Mouse (Mus musculus): Measurements from ENCODE around the gene H2-Oa. TPM values are rescaled to one million over a fixed set of nuclear protein-coding genes. Genes with fewer than 3 reads are reported as not detected.

The H2-Oa gene
- polyA plus RNA-seq, 1 experiment = 228 TPM

DNA sequence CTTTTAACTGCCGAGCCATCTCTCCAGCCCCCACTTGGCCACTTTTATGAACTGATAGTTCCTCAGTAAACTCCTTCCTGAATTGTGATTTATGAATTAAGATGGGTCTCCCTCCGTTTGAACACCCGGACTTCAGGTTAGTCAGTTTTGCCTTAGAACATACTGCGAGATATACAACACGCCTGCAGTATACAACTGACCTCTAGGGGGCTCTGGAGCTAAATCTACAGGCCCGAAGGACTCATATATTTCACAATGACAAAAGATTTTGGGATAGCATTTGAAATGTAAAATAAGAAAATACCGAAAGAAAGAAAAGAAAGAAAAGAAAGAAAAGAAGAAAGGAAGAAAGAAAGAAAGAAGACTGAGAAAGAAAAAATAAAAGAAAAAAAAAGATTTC lies 16.9 kb upstream of the H2-Oa start:
- H3K4me3 ChIP-seq (ENCODE audit: extremely low read depth, insufficient read depth, insufficient read length) = no peak overlapping the region
- peaks cover 2% of the 10 kb centered on the region; the same call in 1 of the 2 replicates for H3K27me3 ChIP-seq (ENCODE audit: control insufficient read depth, insufficient read depth, low read length)
- no peaks in the 10 kb centered on the region for H3K36me3 ChIP-seq (ENCODE audit: control insufficient read depth, insufficient read depth, low read length)
- 24% methylated on average over 7 of the region's 7 CpGs for WGBS
- H3K27ac ChIP-seq (ENCODE audit: insufficient read depth, low read length) = no peak overlapping the region
- peaks cover 13% of the 10 kb centered on the region; the same call in 1 of the 2 replicates for H3K4me1 ChIP-seq (ENCODE audit: control insufficient read depth, insufficient read depth, insufficient read length)
- DNase-seq (ENCODE audit: low read depth in 1 of 2, low spot score in 2 of 2) = peak; percentile 66 to 79
- TF ChIP-seq POLR2A (IDR thresholded peaks at IDR 0.05; ENCODE audit: low read depth, low read length) = no peak
- TF ChIP-seq CTCF (IDR thresholded peaks at IDR 0.05; ENCODE audit: extremely low read depth, insufficient read depth, insufficient read length, insufficient replicate concordance) = peak; percentile 22; the same call in 1 of the 2 replicates

DNA sequence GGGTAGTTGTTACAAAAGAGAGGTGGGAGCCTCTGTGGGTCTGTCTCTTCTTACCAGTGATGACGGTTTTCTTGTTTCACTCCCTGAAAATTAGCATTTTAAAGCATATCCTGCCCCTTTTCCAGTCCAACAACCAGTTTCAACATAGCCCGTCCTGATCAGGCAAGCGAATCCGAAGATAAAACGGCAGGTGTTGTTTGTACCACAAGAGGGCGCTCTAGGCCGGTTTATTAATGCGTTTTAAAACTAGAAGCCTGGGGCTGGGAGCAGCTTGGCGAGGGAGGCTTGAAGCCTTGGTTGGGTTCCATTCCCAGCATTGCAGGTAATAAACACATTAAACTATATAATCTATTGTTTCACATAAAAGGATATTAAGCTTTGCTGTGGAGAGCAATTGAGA lies 14.6 kb upstream of the H2-Oa start:
- Histone ChIP-seq H3K4me3 (ENCODE audit: extremely low read depth, insufficient read depth, insufficient read length) (no peak overlapping the region), H3K4me1 (ENCODE audit: control insufficient read depth, insufficient read depth, insufficient read length) (peaks cover 3% of the 10 kb centered on the region; the same call in 1 of the 2 replicates), H3K36me3 (ENCODE audit: control insufficient read depth, insufficient read depth, low read length) (no peaks in the 10 kb centered on the region), H3K27me3 (ENCODE audit: control insufficient read depth, insufficient read depth, low read length) (peaks cover 2% of the 10 kb centered on the region; the same call in 1 of the 2 replicates), H3K27ac (ENCODE audit: insufficient read depth, low read length) (no peak overlapping the region)
- DNase-seq (ENCODE audit: low read depth in 1 of 2, low spot score in 2 of 2) = peak; percentile 66 to 70
- under 1% methylated on average over 9 of the region's 9 CpGs for WGBS
- TF ChIP-seq POLR2A (IDR thresholded peaks at IDR 0.05; ENCODE audit: low read depth, low read length) (no peak), CTCF (IDR thresholded peaks at IDR 0.05; ENCODE audit: extremely low read depth, insufficient read depth, insufficient read length, insufficient replicate concordance) (peak; percentile 58; the same call in 1 of the 2 replicates)

DNA sequence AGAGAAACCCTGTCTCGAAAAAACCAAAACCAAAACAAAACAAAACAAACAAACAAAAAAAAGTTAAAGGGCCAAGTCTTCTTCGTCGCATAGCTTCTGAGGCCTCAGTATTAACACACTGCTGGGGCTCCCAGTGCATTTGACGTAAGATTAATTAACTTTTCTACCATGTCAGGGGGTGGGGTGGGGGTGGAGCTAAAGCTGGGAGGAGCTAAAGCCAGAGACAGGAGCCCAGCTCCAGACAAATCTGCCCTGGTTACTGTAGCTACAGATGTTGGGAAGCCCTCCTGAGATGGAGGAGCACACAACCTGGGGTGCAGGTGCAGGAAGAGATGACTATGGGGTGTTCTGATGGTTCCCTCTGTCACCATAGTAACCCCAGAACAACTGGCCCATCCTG lies 14.0 kb upstream of the H2-Oa start:
- Histone ChIP-seq H3K27ac (ENCODE audit: insufficient read depth, low read length) (no peak overlapping the region), H3K36me3 (ENCODE audit: control insufficient read depth, insufficient read depth, low read length) (no peaks in the 10 kb centered on the region), H3K4me1 (ENCODE audit: control insufficient read depth, insufficient read depth, insufficient read length) (no peaks in the 10 kb centered on the region; the same call in 1 of the 2 replicates), H3K27me3 (ENCODE audit: control insufficient read depth, insufficient read depth, low read length) (peaks cover 2% of the 10 kb centered on the region; the same call in 1 of the 2 replicates), H3K4me3 (ENCODE audit: extremely low read depth, insufficient read depth, insufficient read length) (no peak overlapping the region)
- 62% methylated on average over 4 of the region's 4 CpGs for WGBS
- DNase-seq (ENCODE audit: low read depth in 1 of 2, low spot score in 2 of 2) = no peak
- TF ChIP-seq CTCF (IDR thresholded peaks at IDR 0.05; ENCODE audit: extremely low read depth, insufficient read depth, insufficient read length, insufficient replicate concordance) (no peak), POLR2A (IDR thresholded peaks at IDR 0.05; ENCODE audit: low read depth, low read length) (no peak)

DNA sequence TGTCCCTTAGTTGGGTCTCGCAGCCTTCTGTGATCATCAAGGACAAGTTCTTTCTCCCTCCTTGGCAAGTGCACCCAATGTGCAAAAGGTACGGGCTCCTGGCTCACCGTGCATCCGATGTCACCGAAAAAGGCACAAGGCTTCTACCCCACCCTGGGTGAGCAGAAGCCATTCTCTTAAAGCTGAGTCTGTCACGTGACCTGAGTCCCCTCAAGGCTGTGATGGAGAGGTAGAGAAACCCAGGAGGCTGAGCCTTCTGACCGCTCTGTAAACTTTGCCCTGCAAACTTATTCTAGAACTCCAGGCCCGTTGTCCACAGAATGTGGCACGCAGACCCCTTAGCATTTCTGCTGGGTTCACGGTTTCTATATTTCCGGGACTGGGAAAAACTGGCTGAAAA lies 13.1 kb upstream of the H2-Oa start:
- Histone ChIP-seq H3K4me3 (ENCODE audit: extremely low read depth, insufficient read depth, insufficient read length) (no peak overlapping the region), H3K36me3 (ENCODE audit: control insufficient read depth, insufficient read depth, low read length) (no peaks in the 10 kb centered on the region), H3K27ac (ENCODE audit: insufficient read depth, low read length) (no peak overlapping the region), H3K27me3 (ENCODE audit: control insufficient read depth, insufficient read depth, low read length) (peaks cover 2% of the 10 kb centered on the region; the same call in 1 of the 2 replicates), H3K4me1 (ENCODE audit: control insufficient read depth, insufficient read depth, insufficient read length) (no peaks in the 10 kb centered on the region; the same call in 1 of the 2 replicates)
- DNase-seq (ENCODE audit: low read depth in 1 of 2, low spot score in 2 of 2) = no peak
- WGBS = 93% methylated on average over 11 of the region's 11 CpGs
- TF ChIP-seq POLR2A (IDR thresholded peaks at IDR 0.05; ENCODE audit: low read depth, low read length) = no peak
- TF ChIP-seq CTCF (IDR thresholded peaks at IDR 0.05; ENCODE audit: extremely low read depth, insufficient read depth, insufficient read length, insufficient replicate concordance) = no peak

DNA sequence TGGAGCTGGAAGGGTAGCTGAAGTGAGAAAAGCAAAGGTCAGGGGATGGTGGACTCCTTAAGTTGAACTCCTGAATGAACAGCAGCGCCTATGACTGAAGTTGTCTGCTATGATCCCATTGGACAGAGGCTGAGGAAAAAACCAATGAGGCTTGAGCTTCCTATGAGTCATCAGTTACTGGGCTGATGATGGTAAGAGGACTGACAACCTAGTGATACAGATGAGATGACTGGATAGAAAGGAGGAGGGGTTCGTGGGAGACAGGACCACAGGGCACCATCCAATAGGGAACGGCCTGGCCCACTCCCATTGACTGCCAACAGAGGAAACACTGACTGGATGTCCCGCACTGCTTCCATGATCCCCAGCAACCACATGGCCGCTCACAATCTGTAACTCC lies 12.5 kb upstream of the H2-Oa start:
- 53% methylated on average over 5 of the region's 5 CpGs for WGBS
- DNase-seq (ENCODE audit: low read depth in 1 of 2, low spot score in 2 of 2) = peak in 1 of 2 experiments; percentile 70
- H3K27ac ChIP-seq (ENCODE audit: insufficient read depth, low read length) = no peak overlapping the region
- no peaks in the 10 kb centered on the region; the same call in 1 of the 2 replicates for H3K4me1 ChIP-seq (ENCODE audit: control insufficient read depth, insufficient read depth, insufficient read length)
- H3K4me3 ChIP-seq (ENCODE audit: extremely low read depth, insufficient read depth, insufficient read length) = no peak overlapping the region
- H3K27me3 ChIP-seq (ENCODE audit: control insufficient read depth, insufficient read depth, low read length) = peaks cover 2% of the 10 kb centered on the region; the same call in 1 of the 2 replicates
- H3K36me3 ChIP-seq (ENCODE audit: control insufficient read depth, insufficient read depth, low read length) = no peaks in the 10 kb centered on the region
- TF ChIP-seq POLR2A (IDR thresholded peaks at IDR 0.05; ENCODE audit: low read depth, low read length) = no peak
- no peak for TF ChIP-seq CTCF (IDR thresholded peaks at IDR 0.05; ENCODE audit: extremely low read depth, insufficient read depth, insufficient read length, insufficient replicate concordance)

DNA sequence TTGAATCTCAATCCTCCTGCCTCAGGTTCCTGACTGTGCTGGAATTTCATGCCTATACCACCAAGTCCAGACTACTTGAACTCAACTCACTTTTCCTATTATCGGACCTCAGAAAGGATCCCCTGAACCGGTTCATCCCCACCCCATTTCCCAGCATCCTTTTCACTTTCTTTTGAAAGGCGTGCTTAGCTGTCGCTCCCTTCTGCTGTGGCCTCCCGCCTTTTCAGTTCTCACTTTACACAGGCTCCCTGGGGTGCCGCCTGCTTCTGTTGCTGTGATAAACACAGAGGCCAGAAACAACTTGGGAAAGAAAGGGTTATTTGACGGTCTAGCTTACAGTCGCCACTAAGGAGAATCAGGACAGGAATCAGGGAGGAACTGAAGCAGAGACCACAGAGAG lies 9.0 kb upstream of the H2-Oa start:
- DNase-seq (ENCODE audit: low read depth in 1 of 2, low spot score in 2 of 2) = no peak
- 84% methylated on average over 8 of the region's 8 CpGs for WGBS
- H3K27ac ChIP-seq (ENCODE audit: insufficient read depth, low read length) = no peak overlapping the region
- no peaks in the 10 kb centered on the region; the same call in 1 of the 2 replicates for H3K4me1 ChIP-seq (ENCODE audit: control insufficient read depth, insufficient read depth, insufficient read length)
- TF ChIP-seq CTCF (IDR thresholded peaks at IDR 0.05; ENCODE audit: extremely low read depth, insufficient read depth, insufficient read length, insufficient replicate concordance) = no peak
- no peak for TF ChIP-seq POLR2A (IDR thresholded peaks at IDR 0.05; ENCODE audit: low read depth, low read length)
- H3K27me3 ChIP-seq (ENCODE audit: control insufficient read depth, insufficient read depth, low read length) = no peaks in the 10 kb centered on the region
- H3K36me3 ChIP-seq (ENCODE audit: control insufficient read depth, insufficient read depth, low read length) = no peaks in the 10 kb centered on the region
- no peak overlapping the region for H3K4me3 ChIP-seq (ENCODE audit: extremely low read depth, insufficient read depth, insufficient read length)

- DNase-seq (ENCODE audit: low read depth in 1 of 2, low spot score in 2 of 2) = no peak
- Histone ChIP-seq H3K4me1 (ENCODE audit: control insufficient read depth, insufficient read depth, insufficient read length) (peaks cover 2% of the 10 kb centered on the region; the same call in 1 of the 2 replicates), H3K36me3 (ENCODE audit: control insufficient read depth, insufficient read depth, low read length) (no peaks in the 10 kb centered on the region), H3K4me3 (ENCODE audit: extremely low read depth, insufficient read depth, insufficient read length) (no peak overlapping the region), H3K27me3 (ENCODE audit: control insufficient read depth, insufficient read depth, low read length) (no peaks in the 10 kb centered on the region), H3K27ac (ENCODE audit: insufficient read depth, low read length) (no peak overlapping the region)
- no peak for TF ChIP-seq POLR2A (IDR thresholded peaks at IDR 0.05; ENCODE audit: low read depth, low read length)
- 73% methylated on average over 2 of the region's 2 CpGs for WGBS
Observed at GRCm38 (mm10) chr17:34087386-34087785, 4.8 kb upstream of the H2-Oa start.
